Mouse (Mus musculus) R1 (cell line): Measurements from ENCODE around the gene Metap1d.

ENCODE experiments used
- DNase-seq: peaks from one replicate; pipeline ENCODE4 v3.0.0-alpha.2; 2018; ENCODE audit warnings: low read depth, low spot score

Metap1d gene

DNA sequence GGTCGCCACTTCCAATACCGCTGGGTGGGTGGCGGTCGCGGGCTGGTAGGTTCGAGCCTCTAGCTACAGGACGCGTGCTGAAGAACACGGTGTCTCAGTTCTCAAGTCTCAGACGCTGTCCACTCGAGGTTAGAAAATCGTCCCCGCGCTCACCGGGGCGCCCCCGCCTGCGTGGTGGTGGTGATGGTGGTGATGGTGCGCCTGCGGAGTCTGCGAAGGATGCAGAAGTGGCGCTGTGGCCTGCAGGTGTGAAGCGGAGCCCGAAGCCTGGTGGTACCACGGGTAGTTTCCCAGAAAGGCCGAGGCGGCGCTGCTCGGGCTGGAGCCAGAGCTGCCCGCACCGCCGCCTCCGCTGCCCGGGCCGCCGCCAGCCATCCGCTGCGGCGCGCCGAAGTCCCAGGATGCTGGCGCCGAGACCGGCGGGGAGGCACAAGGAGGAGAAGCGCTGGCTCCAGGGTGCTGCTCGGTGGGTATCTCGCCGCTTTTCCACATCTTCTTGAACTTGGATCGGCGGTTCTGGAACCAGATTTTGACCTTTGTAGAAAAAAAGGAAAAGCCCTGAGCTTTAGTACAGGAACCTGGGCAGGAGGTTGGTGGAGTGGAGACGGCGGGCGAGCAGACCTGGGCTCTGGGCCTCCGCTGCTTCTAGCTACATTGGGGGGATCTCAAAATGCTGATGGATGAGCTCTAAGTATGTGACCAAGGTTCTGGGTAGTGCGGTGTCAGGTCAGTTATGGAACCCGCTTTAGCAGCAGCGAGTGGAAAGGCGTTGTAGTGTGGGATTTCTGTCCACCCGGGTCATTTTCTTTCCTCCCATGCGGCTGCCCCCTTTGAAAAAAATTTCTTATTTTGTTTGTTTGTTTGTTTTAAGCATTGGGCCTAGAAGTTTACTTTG is 91.6 kb downstream of the Metap1d start:
- peak; percentile 48 for DNase-seq

DNA sequence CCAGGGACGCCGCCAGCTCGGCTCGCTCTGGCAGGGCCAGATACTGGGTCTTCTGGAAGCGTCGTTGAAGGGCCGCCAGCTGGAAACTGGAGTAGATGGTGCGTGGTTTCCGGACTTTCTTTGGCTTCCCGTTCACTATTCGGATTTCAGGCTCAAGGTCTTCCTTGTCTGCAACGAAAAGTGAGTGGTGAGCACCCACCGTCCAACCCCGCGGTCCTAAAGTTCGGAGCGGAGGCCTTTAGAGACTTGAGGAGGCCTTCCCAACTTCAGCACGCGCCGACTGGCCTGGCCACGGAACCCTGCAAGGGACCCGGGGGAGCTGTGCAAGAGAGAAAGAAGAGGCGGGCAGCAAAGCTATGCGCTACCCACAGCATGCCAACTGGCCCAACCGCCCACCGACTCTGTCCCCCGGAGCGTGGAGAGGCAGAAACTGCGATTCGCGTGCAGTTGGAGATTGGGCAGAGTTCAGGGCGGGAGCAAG is 92.4 kb downstream of the Metap1d start:
- peak; percentile 59 for DNase-seq

DNA sequence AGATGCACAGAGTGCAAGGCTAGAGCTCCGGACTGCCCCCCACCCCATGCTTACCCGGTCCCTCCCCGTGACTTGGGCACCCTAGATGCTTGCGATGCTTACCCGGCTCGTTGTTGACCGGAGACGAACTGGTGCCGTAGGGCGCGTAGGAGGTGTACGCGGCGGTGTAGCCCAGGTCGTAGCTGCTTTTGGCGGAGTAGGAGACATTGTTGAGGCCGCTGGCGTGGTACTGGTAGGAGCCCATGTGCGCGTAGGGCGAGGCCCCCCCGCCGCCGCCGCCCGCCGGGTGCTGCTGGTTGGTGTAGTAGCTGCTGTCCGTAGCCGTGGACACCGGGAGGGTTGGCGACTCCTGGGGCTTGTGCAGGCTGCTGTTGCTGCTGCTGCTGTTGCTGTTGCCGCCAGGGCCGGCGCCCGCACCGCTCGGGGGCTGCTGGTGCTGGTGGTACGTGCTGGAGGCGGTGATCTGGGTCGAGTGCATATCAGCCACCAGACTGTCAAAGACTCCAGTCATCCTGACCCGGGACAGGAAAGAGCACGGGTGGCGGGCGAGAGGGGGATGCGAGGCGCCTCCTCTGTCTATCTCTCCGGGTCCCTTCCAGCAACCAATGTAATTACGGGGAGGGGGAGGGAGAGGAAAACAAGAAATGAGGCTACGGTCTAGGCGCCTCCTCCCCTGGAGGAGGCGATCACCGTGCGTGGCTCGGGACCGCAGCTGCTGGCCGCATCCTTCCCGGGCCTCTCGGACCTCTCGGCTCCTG is 93.0 kb downstream of the Metap1d start:
- peak; percentile 82 for DNase-seq

DNA sequence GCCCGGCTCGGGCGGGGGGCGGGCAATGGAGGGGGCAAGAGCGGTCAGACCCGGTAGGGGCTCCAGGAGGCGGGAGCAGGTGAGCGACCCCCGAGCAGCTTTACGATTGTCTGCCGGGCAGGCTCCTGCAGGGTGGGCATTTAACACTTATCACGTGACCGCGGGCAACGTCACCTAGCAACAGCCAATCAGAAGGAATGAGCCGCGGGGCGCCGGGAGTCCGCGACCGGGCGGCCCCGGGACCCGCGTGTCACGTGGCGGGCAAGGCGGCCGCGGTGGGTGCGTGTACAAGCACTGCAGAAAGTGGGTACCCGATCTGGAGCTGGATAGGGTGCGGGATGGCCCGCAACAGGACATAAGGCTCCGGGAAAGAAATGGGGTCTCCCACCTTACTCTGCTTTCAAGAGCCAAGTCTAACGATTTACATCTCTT is 93.6 kb downstream of the Metap1d start, which contains the start of gene Dlx2:
Gene Dlx2 (minus strand): TSS at position 115 of the 432 bp plus-strand sequence.
- peak; percentile 85 for DNase-seq

DNA sequence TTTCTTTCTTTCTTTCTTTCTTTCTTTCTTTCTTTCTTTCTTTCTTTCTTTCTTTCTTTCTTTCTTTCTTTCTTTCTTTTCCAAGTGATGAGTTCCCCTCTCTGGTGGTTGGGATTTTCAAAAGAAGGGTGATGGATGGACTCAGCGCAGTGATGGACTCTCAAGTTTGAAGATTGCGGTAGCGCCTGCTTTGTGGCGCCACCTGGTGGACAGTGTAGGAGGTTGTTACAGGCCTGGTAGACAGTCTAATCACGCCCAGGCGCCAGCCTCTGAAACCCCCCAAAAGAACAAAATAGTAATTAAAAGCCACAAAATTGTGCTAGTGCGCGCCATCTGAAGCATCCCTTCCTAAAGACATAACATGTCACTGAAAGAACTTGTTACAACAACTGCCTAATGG is 94.8 kb downstream of the Metap1d start:
- peak; percentile 86 for DNase-seq

DNA sequence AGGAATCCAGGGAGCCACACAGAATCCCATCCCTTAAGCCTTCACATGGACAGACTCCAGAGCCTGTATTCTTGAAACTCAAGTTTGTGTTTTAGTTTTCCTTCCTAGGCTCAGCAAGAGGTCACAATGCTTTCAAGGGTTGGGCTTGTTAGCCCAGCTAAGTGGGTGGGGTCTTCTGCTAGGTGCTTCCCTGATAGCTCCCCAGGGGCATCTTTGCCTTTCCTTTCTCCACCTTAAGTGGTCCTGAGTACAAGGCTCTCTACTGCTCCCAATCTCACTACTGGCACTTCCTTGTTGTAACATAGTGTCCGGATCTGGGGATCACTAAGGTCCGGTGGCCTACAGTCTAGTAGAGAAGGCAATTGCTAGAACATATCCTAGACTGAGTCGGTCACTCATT is 97.3 kb downstream of the Metap1d start:
- no peak for DNase-seq

DNA sequence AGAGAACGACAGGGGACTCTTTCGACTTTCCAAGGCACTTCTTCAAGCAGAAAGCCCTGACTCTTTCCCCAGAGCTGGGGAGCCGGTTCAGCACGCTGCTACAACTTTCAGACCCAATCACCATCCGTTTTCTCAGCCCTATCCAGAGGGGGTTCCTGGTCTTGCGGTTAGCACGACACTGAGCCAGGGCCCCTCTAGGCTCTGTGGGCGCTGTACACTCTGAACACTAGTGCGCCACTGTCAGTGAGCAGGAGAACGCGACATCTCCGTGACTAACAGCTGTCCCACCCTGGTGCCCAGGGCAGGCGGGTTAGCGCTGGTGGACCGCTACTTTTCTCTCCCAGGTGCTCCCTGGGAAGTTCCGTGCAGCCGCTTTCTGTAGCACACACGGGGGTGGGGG is 98.6 kb downstream of the Metap1d start:
- DNase-seq: no peak

DNA sequence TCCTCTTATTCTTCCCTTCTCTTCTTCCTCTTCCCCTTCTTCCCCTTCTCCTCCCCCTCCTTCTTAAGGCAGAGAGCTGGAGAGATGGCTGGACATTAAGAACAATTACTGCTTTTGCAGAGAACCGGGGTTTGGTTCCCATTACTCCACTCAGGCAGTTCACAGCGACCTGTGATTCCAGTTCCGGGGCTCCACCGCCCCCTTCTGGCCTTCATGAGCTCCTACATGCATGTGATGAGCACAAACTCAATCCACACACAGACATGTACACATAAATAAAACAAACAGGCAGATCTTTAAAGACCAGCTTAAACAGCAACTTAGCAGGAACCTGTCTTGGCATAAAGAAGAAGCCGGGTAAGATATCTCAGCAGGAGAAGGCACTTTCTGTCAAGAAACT is 103.0 kb downstream of the Metap1d start:
- peak; percentile 88 for DNase-seq

DNA sequence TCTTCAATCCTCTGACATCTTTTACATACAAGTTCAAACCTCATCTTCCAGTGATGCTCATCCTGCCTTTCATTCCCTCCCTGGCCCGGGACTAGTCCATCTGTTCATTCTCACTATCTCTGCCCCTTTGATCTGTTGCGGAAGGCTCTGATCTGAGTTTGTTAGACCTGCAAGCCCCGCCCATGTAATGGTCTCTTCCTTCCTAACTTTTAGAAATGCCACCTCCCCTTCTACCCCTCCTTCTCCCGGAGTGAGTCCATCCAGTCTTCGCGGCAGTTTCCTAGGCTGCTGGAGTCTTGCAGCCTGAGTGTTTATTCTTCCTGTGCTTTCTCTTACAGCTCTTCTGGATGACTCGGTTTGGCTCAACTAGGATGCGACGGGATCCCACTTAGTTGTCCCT is 113.4 kb downstream of the Metap1d start:
- peak; percentile 64 for DNase-seq

DNA sequence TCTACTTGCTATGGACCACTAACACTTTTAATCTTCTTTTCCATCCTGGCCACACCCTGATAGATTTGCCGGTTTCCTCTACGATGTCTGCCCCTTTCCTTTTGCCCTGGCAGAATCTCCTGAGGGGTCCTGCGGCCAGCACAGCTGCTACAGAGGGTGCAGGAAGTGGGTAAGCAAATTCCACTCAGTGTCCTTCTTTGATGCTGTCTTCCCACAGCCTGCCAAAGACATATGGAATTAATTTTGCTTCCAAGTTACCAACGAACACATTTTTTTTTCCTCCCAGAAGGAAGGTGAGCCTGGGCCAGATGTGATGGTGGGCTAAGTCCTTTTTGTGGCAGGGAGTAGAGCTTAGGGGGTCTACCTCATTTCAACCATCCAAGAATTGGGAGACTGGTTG is 120.7 kb downstream of the Metap1d start:
- DNase-seq: no peak
